22 mouse cellular contexts compared by ENCODE assay signal in the genomic region with DNA sequence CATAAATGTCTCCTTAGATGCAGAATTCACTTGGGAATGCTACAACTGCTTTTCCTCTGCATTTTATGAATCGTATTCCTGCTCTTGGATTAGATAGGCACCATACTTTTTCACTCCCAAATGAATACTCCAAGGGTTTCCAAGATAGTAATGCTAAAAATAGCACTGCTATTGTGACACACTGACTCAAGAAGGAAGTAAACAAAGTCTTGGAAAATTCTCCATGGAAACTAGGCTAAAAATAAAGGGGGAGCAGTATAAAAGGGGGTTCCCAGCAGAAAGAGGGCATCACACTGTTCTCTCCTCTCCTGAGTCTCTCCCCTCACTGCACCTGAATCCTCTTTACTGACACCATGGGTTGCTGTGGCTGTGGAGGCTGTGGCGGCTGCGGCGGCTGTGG. TPM values are rescaled to one million over a fixed set of nuclear protein-coding genes. Genes with fewer than 3 reads are reported as not detected.
"Had no signal": no experiment of that assay in that cellular context is flagged by ENCODE, and none has a peak within 500 bp of the region (broad histone marks: within the 10 kb centered on the region; RNA-seq: fewer than 3 reads in every experiment).

Gene Krtap28-13, plus strand, starts transcription at position 288 of the 400 bp plus-strand sequence.

- H3K36me3 ChIP-seq: limb, embryonic 12.5 days; liver, embryonic 13.5 days; lung, embryonic 15.5 days; midbrain, embryonic 15.5 days; neural tube, embryonic 13.5 days had no signal

- H3K4me1 ChIP-seq: limb, embryonic 12.5 days; liver, embryonic 13.5 days; lung, embryonic 15.5 days; midbrain, embryonic 15.5 days; neural tube, embryonic 13.5 days had no signal

- H3K9ac ChIP-seq: limb, embryonic 12.5 days; liver, embryonic 13.5 days; liver, postnatal 0 days; lung, embryonic 15.5 days; midbrain, embryonic 15.5 days; neural tube, embryonic 13.5 days had no signal

- DNase-seq: kidney, postnatal 25 days; layer of hippocampus, adult 9-11 months; layer of hippocampus, postnatal 36 days; liver; liver, embryonic 13.5 days; liver, postnatal 0 days; lung, postnatal 36 days; retina, postnatal 1 day; right cerebral cortex, postnatal 4 days; spleen, adult 18-20 months; thymus, adult 18-20 months; thymus, postnatal 14 days had no signal

- ATAC-seq: liver, postnatal 0 days; midbrain, embryonic 15.5 days had no signal

- H3K4me3 ChIP-seq: limb, embryonic 12.5 days; liver, embryonic 13.5 days; lung, embryonic 15.5 days; midbrain, embryonic 15.5 days; neural tube, embryonic 13.5 days had no signal

- H3K27me3 ChIP-seq: limb, embryonic 12.5 days; liver, embryonic 13.5 days; lung, embryonic 15.5 days; midbrain, embryonic 15.5 days; neural tube, embryonic 13.5 days had no signal

- H3K9me3 ChIP-seq: limb, embryonic 12.5 days; liver, embryonic 13.5 days; lung, embryonic 15.5 days; midbrain, embryonic 15.5 days; neural tube, embryonic 13.5 days had no signal

- H3K4me2 ChIP-seq: limb, embryonic 12.5 days; liver, embryonic 13.5 days; lung, embryonic 15.5 days; midbrain, embryonic 11.5 days; midbrain, embryonic 15.5 days; neural tube, embryonic 13.5 days had no signal

- H3K27ac ChIP-seq: limb, embryonic 12.5 days; liver, embryonic 13.5 days; lung, embryonic 15.5 days; midbrain, embryonic 15.5 days; neural tube, embryonic 13.5 days had no signal

RNA-seq across cellular contexts. Expression of gene Krtap28-13, which starts in this region (rescaled TPM):
- total RNA-seq: layer of hippocampus, postnatal 36 days; left cerebral cortex, adult 8-10 months; left cerebral cortex, postnatal 36 days; megakaryocyte progenitor cell, adult 5-6 weeks had no signal
- polyA plus RNA-seq: kidney, embryonic 14.5 days; limb, embryonic 12.5 days; liver, embryonic 13.5 days; liver, postnatal 0 days; lung, embryonic 15.5 days; midbrain, embryonic 11.5 days; midbrain, embryonic 15.5 days; neural tube, embryonic 13.5 days; stomach, embryonic 14.5 days had no signal
